Mouse (Mus musculus): ENCODE data around the gene Kcnip1.
A peak's percentile ranks its signal among the peaks of the same experiment; 100 is the strongest.

DNA sequence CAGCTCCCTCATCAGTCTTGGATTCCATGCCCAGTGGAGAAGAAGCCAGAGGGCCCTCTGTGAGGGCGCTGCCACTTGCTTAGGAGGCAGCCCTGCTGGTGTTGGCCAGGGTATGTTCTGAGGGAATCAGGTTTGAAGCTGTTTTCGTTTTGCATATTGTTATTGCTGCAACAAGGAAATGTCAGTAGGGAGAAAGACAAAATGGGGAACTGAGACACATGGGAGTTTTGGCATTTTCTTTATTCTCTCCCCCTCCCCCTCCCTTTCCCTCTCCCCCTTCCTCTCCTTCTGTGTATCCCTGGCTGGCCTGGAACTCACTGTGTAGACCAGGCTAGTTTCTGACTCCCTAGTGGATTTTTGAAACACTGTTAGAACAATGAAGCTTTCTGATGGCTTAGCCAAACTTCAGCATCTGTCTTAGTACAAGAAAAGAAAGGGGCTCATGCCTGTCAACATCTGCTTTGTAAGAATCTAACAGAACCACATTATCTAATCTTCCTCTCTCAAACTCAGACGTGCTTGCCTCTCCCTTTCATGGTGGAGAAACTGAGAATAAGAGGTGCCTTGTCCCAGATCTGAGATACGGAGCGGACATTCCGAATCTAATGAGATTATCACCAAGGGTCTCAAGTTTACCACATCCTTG is 19.2 kb upstream of the Kcnip1 start:
- TF ChIP-seq USF1 (IDR thresholded peaks at IDR 0.05; ENCODE audit: low read depth, low read length) = no peak
- TF ChIP-seq HCFC1 (IDR thresholded peaks at IDR 0.05; ENCODE audit: low read depth, low read length) = no peak
- TF ChIP-seq ELF1 (IDR thresholded peaks at IDR 0.05; ENCODE audit: low read depth, low read length) = peak; percentile 50; the same call in 1 of the 2 replicates
- TF ChIP-seq MAX (IDR thresholded peaks at IDR 0.05; ENCODE audit: low read length) = peak; percentile 59; the same call in 1 of the 2 replicates
- no peak for TF ChIP-seq NRF1 (IDR thresholded peaks at IDR 0.05; ENCODE audit: low read depth, low read length)
- no peak for TF ChIP-seq ZC3H11A (IDR thresholded peaks at IDR 0.05; ENCODE audit: low read depth, low read length)
- peak; percentile 47; the same call in 1 of the 2 replicates for TF ChIP-seq POLR2A (IDR thresholded peaks at IDR 0.05; ENCODE audit: low read depth, low read length)
